ENCODE assay signal across 8 mouse cellular contexts in genomic region chr2:33821677-33822607, GRCm38 (mm10).
DNase-seq lines count a peak whose midpoint lies in the region; ATAC-seq lines count a peak whose summit lies in the region.

No protein-coding gene starts in this region.

- H3K27me3 ChIP-seq in hindbrain, embryonic 16.5 days (replicated peaks; ENCODE audit: control insufficient read depth, insufficient read depth, low read length), result no peaks in the 10 kb centered on the region

- ATAC-seq in hindbrain, embryonic 16.5 days, result peak; percentile 81

- no peaks in the 10 kb centered on the region for H3K9me3 ChIP-seq in hindbrain, embryonic 16.5 days (ENCODE audit: control insufficient read depth, low read length)

- no peak overlapping the region for H3K4me2 ChIP-seq in hindbrain, embryonic 16.5 days (ENCODE audit: low read length)

- H3K9ac ChIP-seq in hindbrain, embryonic 16.5 days (ENCODE audit: low read depth, low read length), result no peak overlapping the region; the same call in 1 of the 2 replicates

- peak; percentile 80 for DNase-seq in R1 (ENCODE audit: low read depth, low spot score)
- peak; percentile 95 to 96 for DNase-seq in cerebellum, postnatal 10 days
- DNase-seq in frontal cortex, postnatal 14 days (ENCODE audit: low spot score in 2 of 2), result peak; percentile 76 to 85
- DNase-seq in layer of hippocampus, postnatal 36 days, result peak; percentile 85 to 87
- DNase-seq in lung, postnatal 25 days (ENCODE audit: low spot score), result peak; percentile 84
- DNase-seq in retina, postnatal 1 day, result peak; percentile 82
- DNase-seq in thymus, postnatal 36 days, result peak; percentile 93 to 94

- H3K36me3 ChIP-seq in hindbrain, embryonic 16.5 days (ENCODE audit: control insufficient read depth, insufficient read depth, low read length), result peaks cover 24% of the 10 kb centered on the region

- no peak overlapping the region for H3K4me3 ChIP-seq in hindbrain, embryonic 16.5 days (ENCODE audit: low read length)

- H3K27ac ChIP-seq in hindbrain, embryonic 16.5 days (ENCODE audit: low read depth, low read length), result 0 out of 2 replicates have a peak overlapping the region, but pooled peaks have one; percentile 5

- peaks cover 5% of the 10 kb centered on the region for H3K4me1 ChIP-seq in hindbrain, embryonic 16.5 days (ENCODE audit: control insufficient read depth, insufficient read depth, low read depth, low read length)

- WGBS in hindbrain, embryonic 16.5 days, result 23% methylated on average over 13 of the region's 13 CpGs
